Mouse (Mus musculus) testis, adult 2 months (tissue): ENCODE results near the gene Tcf20.

Source experiments
- CTCF ChIP-seq: fragments of 200-500 bp; IDR thresholded peaks from 2 replicates; pipeline ENCODE4 v1.5.1; 2012; ENCODE audit warnings: low read depth, mild to moderate bottlenecking, inconsistent platforms, low read length, moderate library complexity; ENCODE audit not compliant: control insufficient read depth, insufficient read depth, insufficient replicate concordance
- POLR2A ChIP-seq: fragments of 200-500 bp; IDR thresholded peaks from 2 replicates; pipeline ENCODE4 v1.6.1; 2012; ENCODE audit warnings: low read depth, mild to moderate bottlenecking, inconsistent platforms, low read length, moderate library complexity; ENCODE audit not compliant: control insufficient read depth

GRCm38 (mm10) chr15:82968449-82968848 lies 19.2 kb downstream of the Tcf20 start:
- TF ChIP-seq CTCF, result no peak
- no peak for TF ChIP-seq POLR2A
